Mouse (Mus musculus) hindbrain, embryonic 13.5 days (tissue): ENCODE measurements at regions not wholly inside any gene's neighbourhood (a gene's known extent, or its start where the extent isn't known, plus 50 kb on each side); places are given as distances from the start of the nearest gene placed in this dataset.

Source experiments
- ATAC-seq: fragments of 200-750 bp; cut with Nextera tagmentation; 2 replicates; pipeline ENCODE4 v1.8.0; 2017; ENCODE audit warnings: moderate TSS enrichment; ENCODE audit not compliant: low FRiP score
- H3K27ac ChIP-seq: fragments of 300-500 bp; sonication (generic); 2 replicates; pipeline ENCODE4 v1.5.1; 2015; ENCODE audit warnings: inconsistent platforms, mild to moderate bottlenecking, moderate library complexity
- H3K27me3 ChIP-seq: fragments of 300-500 bp; sonication (generic); 2 replicates; pipeline ENCODE4 v1.6.1; 2015; ENCODE audit warnings: mild to moderate bottlenecking, inconsistent platforms
- H3K36me3 ChIP-seq: fragments of 300-500 bp; sonication (generic); 2 replicates; pipeline ENCODE4 v1.6.1; 2015; ENCODE audit warnings: mild to moderate bottlenecking, inconsistent platforms
- H3K4me1 ChIP-seq: fragments of 300-500 bp; sonication (generic); replicated peaks from 2 replicates; pipeline ENCODE4 v1.6.1; 2015; ENCODE audit warnings: inconsistent platforms
- H3K4me2 ChIP-seq: fragments of 300-500 bp; sonication (generic); 2 replicates; pipeline ENCODE4 v1.6.1; 2015; ENCODE audit warnings: inconsistent platforms, mild to moderate bottlenecking, moderate library complexity
- H3K4me3 ChIP-seq: fragments of 300-500 bp; sonication (generic); 2 replicates; pipeline ENCODE4 v1.5.1; 2015; ENCODE audit warnings: mild to moderate bottlenecking, inconsistent platforms
- H3K9ac ChIP-seq: fragments of 300-500 bp; sonication (generic); 2 replicates; pipeline ENCODE4 v1.6.1; 2015; ENCODE audit warnings: mild to moderate bottlenecking, inconsistent platforms
- H3K9me3 ChIP-seq: fragments of 300-500 bp; sonication (generic); 2 replicates; pipeline ENCODE4 v1.6.1; 2016; ENCODE audit warnings: inconsistent platforms
- whole genome bisulfite sequencing: fragments of 180-500 bp; shearing (Covaris S2); methylation state at CpG from one replicate; pipeline ENCODE4 v1.1.7; 2015; 5-methylcytosine and 5-hydroxymethylcytosine counted together

DNA sequence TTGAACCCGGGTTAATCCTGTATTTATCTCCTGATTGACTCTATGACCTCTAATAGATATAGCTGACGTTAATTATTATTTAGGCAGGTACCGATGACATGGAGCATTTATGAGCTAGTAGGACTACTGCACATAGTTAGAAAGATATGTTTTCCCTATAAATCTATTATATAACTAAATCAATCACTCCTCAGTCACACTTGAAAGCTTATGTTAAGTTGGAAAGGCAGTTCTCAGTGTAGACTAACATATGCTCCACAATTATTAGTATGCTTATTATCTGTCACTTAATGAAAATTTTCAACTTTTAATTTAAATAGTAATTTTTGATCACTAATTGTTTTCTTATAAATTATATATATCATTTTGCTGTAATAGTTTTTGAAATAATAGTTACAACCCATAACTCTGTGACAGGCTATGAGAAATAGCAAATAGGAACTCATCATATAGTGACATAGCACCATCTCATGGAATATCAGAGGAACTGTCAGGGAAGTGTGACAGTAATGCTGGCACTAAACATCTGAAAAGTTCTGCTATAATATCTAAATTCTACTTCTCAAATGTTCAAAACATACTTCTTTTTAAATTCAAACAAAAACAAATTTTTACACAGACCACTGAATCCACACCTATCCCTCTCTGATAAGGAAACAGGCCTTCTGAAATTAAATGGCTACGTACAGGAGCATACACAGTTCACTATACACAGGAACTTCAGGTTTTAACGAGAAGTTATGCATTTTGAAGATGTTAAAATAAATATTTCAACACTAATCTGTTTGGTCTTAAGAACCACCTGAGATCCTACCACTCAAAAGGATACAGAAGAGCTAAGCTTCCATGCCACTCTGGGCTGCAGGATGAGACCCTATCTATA lies 75.3 kb upstream of the Map2 start:
- no peaks in the 10 kb centered on the region for H3K27me3 ChIP-seq
- no peak overlapping the region for H3K27ac ChIP-seq
- 79% methylated on average over 5 of the region's 5 CpGs for WGBS
- no peaks in the 10 kb centered on the region for H3K9me3 ChIP-seq
- H3K4me3 ChIP-seq, result no peak overlapping the region
- H3K36me3 ChIP-seq, result no peaks in the 10 kb centered on the region
- no peak; the same call in 1 of the 2 replicates for ATAC-seq
- H3K9ac ChIP-seq, result no peak overlapping the region
- H3K4me2 ChIP-seq, result no peak overlapping the region
- H3K4me1 ChIP-seq, result no peaks in the 10 kb centered on the region

DNA sequence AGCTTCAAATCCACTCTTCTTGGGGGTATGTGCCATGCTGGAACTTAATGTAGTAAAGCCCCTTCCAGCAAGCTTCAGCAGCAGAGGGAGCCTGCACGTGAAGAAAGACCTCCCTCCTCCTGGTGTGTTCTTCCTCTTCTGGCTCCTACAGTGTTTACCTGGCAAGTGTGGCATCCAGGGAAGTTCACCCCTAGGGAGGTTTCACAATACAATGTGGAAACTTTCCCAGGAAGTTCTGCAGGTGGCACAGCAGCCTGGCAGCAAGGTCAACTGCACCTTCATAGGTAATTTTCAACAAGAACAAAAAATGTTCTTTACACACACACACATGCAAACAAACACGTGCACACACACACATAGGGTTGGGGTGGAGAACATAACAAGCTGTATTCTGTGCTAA lies 73.7 kb upstream of the Map2 start:
- Histone ChIP-seq H3K4me3 (no peak overlapping the region), H3K4me1 (no peaks in the 10 kb centered on the region), H3K36me3 (no peaks in the 10 kb centered on the region), H3K27ac (no peak overlapping the region), H3K4me2 (no peak overlapping the region), H3K9ac (no peak overlapping the region), H3K9me3 (no peaks in the 10 kb centered on the region), H3K27me3 (no peaks in the 10 kb centered on the region)
- no peak for ATAC-seq
- 45% methylated on average over 2 of the region's 2 CpGs for WGBS

DNA sequence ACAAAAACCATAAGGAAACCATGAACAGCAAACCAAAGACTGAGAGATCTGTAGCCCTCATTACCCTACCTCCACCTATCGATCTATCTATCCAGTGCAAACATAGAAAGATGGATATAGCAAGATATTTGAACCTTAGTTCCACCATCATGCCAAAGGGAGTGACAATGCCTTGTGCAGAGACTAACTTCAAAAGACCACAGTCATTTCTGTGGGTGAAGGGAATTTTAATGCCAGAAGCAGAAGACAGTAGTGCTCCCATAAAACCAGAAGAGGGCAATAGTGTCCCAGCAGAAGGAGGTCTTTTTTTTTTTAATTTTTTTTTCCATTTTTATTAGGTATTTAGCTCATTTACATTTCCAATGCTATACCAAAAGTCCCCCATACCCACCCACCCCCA lies 70.6 kb upstream of the Map2 start:
- ATAC-seq, result no peak
- Histone ChIP-seq H3K27ac (no peak overlapping the region), H3K9ac (no peak overlapping the region), H3K27me3 (no peaks in the 10 kb centered on the region), H3K4me3 (no peak overlapping the region), H3K4me2 (no peak overlapping the region), H3K4me1 (no peaks in the 10 kb centered on the region), H3K36me3 (no peaks in the 10 kb centered on the region), H3K9me3 (no peaks in the 10 kb centered on the region)
- 31% methylated on average over 1 of the region's 1 CpGs for WGBS

DNA sequence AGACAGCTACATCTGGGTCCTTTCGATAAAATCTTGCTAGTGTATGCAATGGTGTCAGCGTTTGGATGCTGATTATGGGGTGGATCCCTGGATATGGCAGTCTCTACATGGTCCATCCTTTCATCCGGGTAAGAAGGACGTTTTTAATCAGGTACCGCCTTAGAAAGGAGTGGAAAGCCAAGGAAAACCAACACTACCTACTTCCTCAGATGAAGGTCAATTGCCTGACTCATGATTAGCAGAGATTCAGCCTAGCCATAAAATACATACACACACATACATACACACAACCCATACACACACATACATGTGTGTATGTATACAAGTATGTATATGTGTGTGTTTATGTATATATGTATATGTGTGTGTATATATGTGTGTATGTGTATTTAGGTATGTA lies 69.9 kb upstream of the Map2 start:
- H3K27ac ChIP-seq, result no peak overlapping the region
- no peaks in the 10 kb centered on the region for H3K9me3 ChIP-seq
- H3K9ac ChIP-seq, result no peak overlapping the region
- H3K4me2 ChIP-seq, result no peak overlapping the region
- no peaks in the 10 kb centered on the region for H3K4me1 ChIP-seq
- H3K27me3 ChIP-seq, result no peaks in the 10 kb centered on the region
- H3K4me3 ChIP-seq, result no peak overlapping the region
- no peaks in the 10 kb centered on the region for H3K36me3 ChIP-seq
- WGBS, result 87% methylated on average over 5 of the region's 5 CpGs
- 0 out of 2 replicates have a peak, but pooled peaks have one; percentile 28 for ATAC-seq

DNA sequence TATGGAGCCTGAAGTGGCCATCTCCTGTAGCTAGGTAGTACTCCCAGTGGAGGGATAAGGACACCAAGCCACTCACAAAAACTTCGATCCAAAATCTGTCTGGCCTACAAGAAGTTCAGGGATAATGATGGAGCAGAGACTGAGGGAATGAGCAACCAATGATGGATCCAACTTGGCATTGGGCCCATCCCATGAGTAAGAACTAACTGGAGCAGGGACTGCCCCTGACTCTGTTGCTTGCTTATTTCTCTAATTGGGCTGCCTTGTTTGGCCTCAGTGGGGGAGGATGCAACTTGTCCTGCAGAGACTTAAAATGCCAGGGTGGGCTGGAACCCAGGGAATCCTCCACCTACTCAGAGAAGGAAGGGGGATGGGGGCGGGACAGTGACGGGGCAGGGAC lies 67.0 kb upstream of the Map2 start:
- Histone ChIP-seq H3K4me1 (no peaks in the 10 kb centered on the region), H3K4me3 (no peak overlapping the region), H3K9me3 (no peaks in the 10 kb centered on the region), H3K36me3 (no peaks in the 10 kb centered on the region), H3K4me2 (no peak overlapping the region), H3K27me3 (no peaks in the 10 kb centered on the region), H3K27ac (no peak overlapping the region), H3K9ac (no peak overlapping the region)
- 89% methylated on average over 3 of the region's 3 CpGs for WGBS
- no peak for ATAC-seq

DNA sequence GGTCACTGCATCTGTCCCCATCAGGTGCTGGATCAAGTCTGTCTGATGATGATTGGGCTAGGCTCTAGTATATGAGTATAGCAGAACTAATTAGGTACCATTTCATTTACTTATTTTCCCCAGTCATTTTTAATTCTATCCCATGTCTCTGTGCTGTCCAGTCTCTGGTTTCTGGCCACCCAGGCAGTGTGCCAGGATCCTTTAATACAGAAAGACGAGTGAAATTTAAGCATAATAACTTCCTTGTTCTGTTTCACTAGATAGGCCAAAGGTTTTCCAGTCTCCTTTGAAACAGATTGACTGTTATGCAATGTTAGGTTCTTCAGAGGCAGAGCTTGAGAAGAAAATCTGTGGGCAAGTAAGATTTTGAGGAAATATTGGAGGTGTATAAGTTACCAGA lies 61.2 kb upstream of the Map2 start:
- Histone ChIP-seq H3K36me3 (no peaks in the 10 kb centered on the region), H3K27ac (no peak overlapping the region), H3K27me3 (no peaks in the 10 kb centered on the region), H3K4me2 (no peak overlapping the region), H3K9ac (no peak overlapping the region), H3K4me3 (no peak overlapping the region), H3K9me3 (peaks cover 7% of the 10 kb centered on the region; the same call in 1 of the 2 replicates), H3K4me1 (no peaks in the 10 kb centered on the region; the same call in 1 of the 2 replicates)
- WGBS, result 62% methylated on average over 1 of the region's 1 CpGs
- no peak for ATAC-seq

DNA sequence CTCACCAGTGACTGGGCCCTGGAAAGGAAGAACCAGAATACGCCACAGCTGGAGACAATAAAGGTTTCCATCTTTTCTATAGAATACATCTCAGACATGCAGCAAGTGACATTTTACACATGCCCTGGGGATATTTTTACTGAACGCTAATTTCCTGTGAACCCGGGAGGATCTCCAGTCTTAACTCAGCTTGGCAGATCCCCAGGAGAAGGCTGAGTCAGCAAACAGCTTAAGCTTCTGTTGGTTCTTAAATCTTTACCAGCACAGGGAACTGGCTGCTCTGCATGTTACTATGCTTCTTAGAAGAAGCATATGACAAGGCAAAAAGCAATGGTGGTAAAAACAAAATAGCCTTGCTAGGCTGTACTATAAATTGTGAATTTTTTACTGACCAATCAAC lies 59.7 kb upstream of the Map2 start:
- no peak overlapping the region for H3K4me2 ChIP-seq
- no peak for ATAC-seq
- no peak overlapping the region for H3K4me3 ChIP-seq
- H3K27ac ChIP-seq, result no peak overlapping the region
- no peaks in the 10 kb centered on the region for H3K36me3 ChIP-seq
- no peak overlapping the region for H3K9ac ChIP-seq
- peaks cover 7% of the 10 kb centered on the region; the same call in 1 of the 2 replicates for H3K9me3 ChIP-seq
- WGBS, result 49% methylated on average over 3 of the region's 3 CpGs
- H3K27me3 ChIP-seq, result no peaks in the 10 kb centered on the region
- H3K4me1 ChIP-seq, result no peaks in the 10 kb centered on the region; the same call in 1 of the 2 replicates
